Mouse (Mus musculus): ENCODE measurements around the gene Cfap99. TPM values are rescaled to one million over a fixed set of nuclear protein-coding genes. Genes with fewer than 3 reads are reported as not detected.

Gene Cfap99
- polyA plus RNA-seq, 1 experiment, result 0.04 TPM

- H3K4me3 ChIP-seq (ENCODE audit: extremely low read depth, insufficient read depth, insufficient read length), result no peak overlapping the region
- H3K27me3 ChIP-seq (ENCODE audit: control insufficient read depth, insufficient read depth, low read length), result no peaks in the 10 kb centered on the region
- 91% methylated on average over 16 of the region's 16 CpGs for WGBS
- TF ChIP-seq POLR2A (IDR thresholded peaks at IDR 0.05; ENCODE audit: low read depth, low read length), result no peak
- no peak for TF ChIP-seq CTCF (IDR thresholded peaks at IDR 0.05; ENCODE audit: extremely low read depth, insufficient read depth, insufficient read length, insufficient replicate concordance)
- H3K4me1 ChIP-seq (ENCODE audit: control insufficient read depth, insufficient read depth, insufficient read length), result 0 out of 2 replicates have a peak, but pooled peaks cover 2% of the 10 kb centered on the region
- no peaks in the 10 kb centered on the region for H3K36me3 ChIP-seq (ENCODE audit: control insufficient read depth, insufficient read depth, low read length)
- DNase-seq (ENCODE audit: low read depth in 1 of 2, low spot score in 2 of 2), result no peak
- no peak overlapping the region for H3K27ac ChIP-seq (ENCODE audit: insufficient read depth, low read length)
Measured at GRCm38 (mm10) chr5:34269197-34269920, 19.0 kb upstream of the Cfap99 start.

- Histone ChIP-seq H3K4me3 (ENCODE audit: extremely low read depth, insufficient read depth, insufficient read length) (no peak overlapping the region), H3K27me3 (ENCODE audit: control insufficient read depth, insufficient read depth, low read length) (no peaks in the 10 kb centered on the region), H3K4me1 (ENCODE audit: control insufficient read depth, insufficient read depth, insufficient read length) (0 out of 2 replicates have a peak, but pooled peaks cover 2% of the 10 kb centered on the region), H3K27ac (ENCODE audit: insufficient read depth, low read length) (no peak overlapping the region), H3K36me3 (ENCODE audit: control insufficient read depth, insufficient read depth, low read length) (no peaks in the 10 kb centered on the region)
- WGBS, result 67% methylated on average over 12 of the region's 12 CpGs
- no peak for DNase-seq (ENCODE audit: low read depth in 1 of 2, low spot score in 2 of 2)
- no peak for TF ChIP-seq POLR2A (IDR thresholded peaks at IDR 0.05; ENCODE audit: low read depth, low read length)
- TF ChIP-seq CTCF (IDR thresholded peaks at IDR 0.05; ENCODE audit: extremely low read depth, insufficient read depth, insufficient read length, insufficient replicate concordance), result no peak
Measured at GRCm38 (mm10) chr5:34269921-34270465, 18.4 kb upstream of the Cfap99 start.

- DNase-seq (ENCODE audit: low read depth in 1 of 2, low spot score in 2 of 2), result peak; percentile 8 to 41
- WGBS, result 35% methylated on average over 4 of the region's 4 CpGs
- TF ChIP-seq CTCF (IDR thresholded peaks at IDR 0.05; ENCODE audit: extremely low read depth, insufficient read depth, insufficient read length, insufficient replicate concordance) (peak; percentile 51; the same call in 1 of the 2 replicates), POLR2A (IDR thresholded peaks at IDR 0.05; ENCODE audit: low read depth, low read length) (no peak)
Measured at GRCm38 (mm10) chr5:34271743-34272142, 16.7 kb upstream of the Cfap99 start.

GRCm38 (mm10) chr5:34273251-34273681 lies 15.1 kb upstream of the Cfap99 start:
- H3K4me1 ChIP-seq (ENCODE audit: control insufficient read depth, insufficient read depth, insufficient read length), result no peaks in the 10 kb centered on the region
- H3K27ac ChIP-seq (ENCODE audit: insufficient read depth, low read length), result no peak overlapping the region
- WGBS, result 81% methylated on average over 5 of the region's 5 CpGs
- no peak overlapping the region for H3K4me3 ChIP-seq (ENCODE audit: extremely low read depth, insufficient read depth, insufficient read length)
- H3K27me3 ChIP-seq (ENCODE audit: control insufficient read depth, insufficient read depth, low read length), result no peaks in the 10 kb centered on the region
- no peak for TF ChIP-seq POLR2A (IDR thresholded peaks at IDR 0.05; ENCODE audit: low read depth, low read length)
- no peak for TF ChIP-seq CTCF (IDR thresholded peaks at IDR 0.05; ENCODE audit: extremely low read depth, insufficient read depth, insufficient read length, insufficient replicate concordance)
- H3K36me3 ChIP-seq (ENCODE audit: control insufficient read depth, insufficient read depth, low read length), result no peaks in the 10 kb centered on the region
- DNase-seq (ENCODE audit: low read depth in 1 of 2, low spot score in 2 of 2), result no peak

More at GRCm38 (mm10) chr5:34271743-34272142, 16.7 kb upstream of the Cfap99 start:
- Histone ChIP-seq H3K36me3 (ENCODE audit: control insufficient read depth, insufficient read depth, low read length) (no peaks in the 10 kb centered on the region), H3K4me3 (ENCODE audit: extremely low read depth, insufficient read depth, insufficient read length) (no peak overlapping the region), H3K27ac (ENCODE audit: insufficient read depth, low read length) (no peak overlapping the region), H3K4me1 (ENCODE audit: control insufficient read depth, insufficient read depth, insufficient read length) (no peaks in the 10 kb centered on the region), H3K27me3 (ENCODE audit: control insufficient read depth, insufficient read depth, low read length) (no peaks in the 10 kb centered on the region)

- Histone ChIP-seq H3K36me3 (ENCODE audit: control insufficient read depth, insufficient read depth, low read length) (no peaks in the 10 kb centered on the region), H3K4me3 (ENCODE audit: extremely low read depth, insufficient read depth, insufficient read length) (no peak overlapping the region), H3K27me3 (ENCODE audit: control insufficient read depth, insufficient read depth, low read length) (no peaks in the 10 kb centered on the region), H3K4me1 (ENCODE audit: control insufficient read depth, insufficient read depth, insufficient read length) (no peaks in the 10 kb centered on the region), H3K27ac (ENCODE audit: insufficient read depth, low read length) (no peak overlapping the region)
- TF ChIP-seq CTCF (IDR thresholded peaks at IDR 0.05; ENCODE audit: extremely low read depth, insufficient read depth, insufficient read length, insufficient replicate concordance) (no peak), POLR2A (IDR thresholded peaks at IDR 0.05; ENCODE audit: low read depth, low read length) (no peak)
- 93% methylated on average over 3 of the region's 3 CpGs for WGBS
- DNase-seq (ENCODE audit: low read depth in 1 of 2, low spot score in 2 of 2), result no peak
Measured at GRCm38 (mm10) chr5:34274268-34274667, 14.1 kb upstream of the Cfap99 start.

- TF ChIP-seq POLR2A (IDR thresholded peaks at IDR 0.05; ENCODE audit: low read depth, low read length) (no peak), CTCF (IDR thresholded peaks at IDR 0.05; ENCODE audit: extremely low read depth, insufficient read depth, insufficient read length, insufficient replicate concordance) (no peak)
- Histone ChIP-seq H3K4me1 (ENCODE audit: control insufficient read depth, insufficient read depth, insufficient read length) (no peaks in the 10 kb centered on the region), H3K4me3 (ENCODE audit: extremely low read depth, insufficient read depth, insufficient read length) (no peak overlapping the region), H3K27ac (ENCODE audit: insufficient read depth, low read length) (no peak overlapping the region), H3K27me3 (ENCODE audit: control insufficient read depth, insufficient read depth, low read length) (no peaks in the 10 kb centered on the region), H3K36me3 (ENCODE audit: control insufficient read depth, insufficient read depth, low read length) (no peaks in the 10 kb centered on the region)
- no peak for DNase-seq (ENCODE audit: low read depth in 1 of 2, low spot score in 2 of 2)
- WGBS, result 88% methylated on average over 10 of the region's 10 CpGs
Measured at GRCm38 (mm10) chr5:34274676-34275293, 13.6 kb upstream of the Cfap99 start.
